Mouse (Mus musculus) MEL (cell line): ENCODE measurements at regions not wholly inside any gene's neighbourhood (a gene's known extent, or its start where the extent isn't known, plus 50 kb on each side); places are given as distances from the start of the nearest gene placed in this dataset.
A peak's percentile ranks its signal among the peaks of the same experiment; 100 is the strongest.

Source experiments
- DNase-seq: peaks from one replicate; pipeline ENCODE4 v3.0.0; 2011; ENCODE audit warnings: low read depth, low spot score
- H3K27ac ChIP-seq: 2 replicates; pipeline ENCODE4 v1.5.1; 2012; ENCODE audit warnings: low read depth, mild to moderate bottlenecking, control low read depth, low read length, moderate library complexity; ENCODE audit not compliant: control insufficient read depth
- H3K27me3 ChIP-seq, 2 experiments: fragments of 150-350 bp in 1 of 2; sonication (generic) in 1 of 2; 2 replicates each; pipeline ENCODE4 v1.6.1; 2012; ENCODE audit warnings: low read length in 2 of 2, mild to moderate bottlenecking in 2 of 2, improper control_type of control experiment in 1 of 2, moderate library complexity in 1 of 2; ENCODE audit not compliant: insufficient read depth in 2 of 2, control insufficient read depth in 1 of 2
- H3K36me3 ChIP-seq, 2 experiments: 2 replicates each; pipeline ENCODE4 v1.6.1; 2012 to 2014; ENCODE audit warnings: low read length in 2 of 2, improper control_type of control experiment in 1 of 2, inconsistent platforms in 1 of 2, mild to moderate bottlenecking in 1 of 2; ENCODE audit not compliant: insufficient read depth in 2 of 2, control insufficient read depth in 1 of 2
- H3K4me1 ChIP-seq, 2 experiments: fragments of 150-350 bp in 1 of 2; sonication (generic) in 1 of 2; 2 replicates each; pipeline ENCODE4 v1.6.1; 2012; ENCODE audit warnings: low read length in 2 of 2, improper control_type of control experiment in 1 of 2, mild to moderate bottlenecking in 1 of 2; ENCODE audit not compliant: insufficient read depth in 2 of 2, control insufficient read depth in 1 of 2
- H3K4me3 ChIP-seq, 2 experiments: fragments of 150-350 bp in 1 of 2; sonication (generic) in 1 of 2; 2 replicates each; pipeline ENCODE4 v1.5.1; 2012; ENCODE audit warnings: low read depth in 2 of 2, low read length in 2 of 2, mild to moderate bottlenecking in 2 of 2, moderate library complexity in 2 of 2, control low read depth in 1 of 2, improper control_type of control experiment in 1 of 2; ENCODE audit not compliant: control insufficient read depth in 1 of 2, insufficient read depth in 1 of 2
- H3K79me2 ChIP-seq: 2 replicates; pipeline ENCODE4 v1.6.1; 2012; ENCODE audit warnings: mild to moderate bottlenecking, low read length, moderate library complexity; ENCODE audit not compliant: control insufficient read depth, poor library complexity, insufficient read depth
- H3K9ac ChIP-seq: 2 replicates; pipeline ENCODE4 v1.6.1; 2012; ENCODE audit warnings: low read depth, mild to moderate bottlenecking, control low read depth, low read length, moderate library complexity; ENCODE audit not compliant: control insufficient read depth, poor library complexity, severe bottlenecking
- H3K9me3 ChIP-seq: fragments of 150-350 bp; sonication (generic); replicated peaks from 2 replicates; pipeline ENCODE4 v1.6.1; 2012; ENCODE audit warnings: mild to moderate bottlenecking, low read length, improper control_type of control experiment, moderate library complexity; ENCODE audit not compliant: insufficient read depth
- CTCF ChIP-seq, 3 experiments: IDR thresholded peaks in 2 of 3; conservative IDR thresholded peaks in 1 of 3; 2 replicates each; pipeline ENCODE4 v1.5.1; 2011 to 2012; ENCODE audit warnings: low read length in 3 of 3, low read depth in 2 of 3, mild to moderate bottlenecking in 2 of 3, improper control_type of control experiment in 1 of 3, inconsistent platforms in 1 of 3, mixed read lengths in 1 of 3, moderate library complexity in 1 of 3; ENCODE audit not compliant: control insufficient read depth in 1 of 3, insufficient read depth in 1 of 3, poor library complexity in 1 of 3, severe bottlenecking in 1 of 3
- ELF1 ChIP-seq: IDR thresholded peaks from 2 replicates; pipeline ENCODE4 v1.6.1; 2014; ENCODE audit warnings: low read depth, mild to moderate bottlenecking, inconsistent platforms, low read length, improper control_type of control experiment, moderate library complexity
- EP300 ChIP-seq, 2 experiments: IDR thresholded peaks; 2 replicates each; pipeline ENCODE4 v1.6.1; 2011; ENCODE audit warnings: improper control_type of control experiment in 2 of 2, low read length in 2 of 2, low read depth in 1 of 2, mild to moderate bottlenecking in 1 of 2
- ETS1 ChIP-seq: IDR thresholded peaks from 2 replicates; pipeline ENCODE4 v1.6.1; 2012; ENCODE audit warnings: low read depth, mild to moderate bottlenecking, inconsistent platforms, low read length, improper control_type of control experiment, moderate library complexity
- GATA1 ChIP-seq: IDR thresholded peaks from 2 replicates; pipeline ENCODE4 v1.6.1; 2011; ENCODE audit warnings: low read depth, low read length, improper control_type of control experiment
- HCFC1 ChIP-seq: IDR thresholded peaks from 2 replicates; pipeline ENCODE4 v1.6.1; 2012; ENCODE audit warnings: low read depth, mild to moderate bottlenecking, inconsistent platforms, low read length, improper control_type of control experiment, moderate library complexity
- JUND ChIP-seq: IDR thresholded peaks from 2 replicates; pipeline ENCODE4 v1.6.1; 2011; ENCODE audit warnings: low read depth, mild to moderate bottlenecking, improper control_type of control experiment, low read length
- MAFK ChIP-seq: IDR thresholded peaks from 2 replicates; pipeline ENCODE4 v1.6.1; 2011; ENCODE audit warnings: low read depth, mild to moderate bottlenecking, low read length, improper control_type of control experiment, borderline replicate concordance
- MAX ChIP-seq: IDR thresholded peaks from 2 replicates; pipeline ENCODE4 v1.6.1; 2011; ENCODE audit warnings: low read length, improper control_type of control experiment
- MXI1 ChIP-seq: IDR thresholded peaks from 2 replicates; pipeline ENCODE4 v1.6.1; 2011; ENCODE audit warnings: mild to moderate bottlenecking, low read depth, low read length, improper control_type of control experiment
- MYB ChIP-seq: IDR thresholded peaks from 2 replicates; pipeline ENCODE4 v1.6.1; 2011; ENCODE audit warnings: mild to moderate bottlenecking, low read depth, low read length, improper control_type of control experiment
- MYC ChIP-seq: IDR thresholded peaks from 2 replicates; pipeline ENCODE4 v1.6.1; 2011; ENCODE audit warnings: low read depth, mild to moderate bottlenecking, low read length, improper control_type of control experiment, moderate library complexity
- NELFE ChIP-seq: IDR thresholded peaks from 2 replicates; pipeline ENCODE4 v1.6.1; 2011; ENCODE audit warnings: low read depth, low read length, improper control_type of control experiment
- NRF1 ChIP-seq: IDR thresholded peaks from 2 replicates; pipeline ENCODE4 v1.6.1; 2014; ENCODE audit warnings: low read depth, mild to moderate bottlenecking, inconsistent platforms, low read length, improper control_type of control experiment, moderate library complexity; ENCODE audit not compliant: poor library complexity, insufficient read depth, severe bottlenecking
- POLR2AphosphoS5 ChIP-seq: IDR thresholded peaks from 2 replicates; pipeline ENCODE4 v1.6.1; 2012; ENCODE audit warnings: low read depth, borderline replicate concordance, mild to moderate bottlenecking, inconsistent platforms, low read length, moderate library complexity, mixed read lengths
- RAD21 ChIP-seq: IDR thresholded peaks from 2 replicates; pipeline ENCODE4 v1.6.1; 2011; ENCODE audit warnings: mild to moderate bottlenecking, low read depth, low read length, improper control_type of control experiment
- RCOR1 ChIP-seq: IDR thresholded peaks from 2 replicates; pipeline ENCODE4 v1.6.1; 2012; ENCODE audit warnings: low read depth, mild to moderate bottlenecking, inconsistent platforms, low read length, improper control_type of control experiment
- SIN3A ChIP-seq: IDR thresholded peaks from 2 replicates; pipeline ENCODE4 v1.6.1; 2012; ENCODE audit warnings: low read length, improper control_type of control experiment, inconsistent platforms
- SMC3 ChIP-seq: IDR thresholded peaks from 2 replicates; pipeline ENCODE4 v1.6.1; 2011; ENCODE audit warnings: low read depth, low read length, improper control_type of control experiment
- TBP ChIP-seq: IDR thresholded peaks from 2 replicates; pipeline ENCODE4 v1.8.0; 2011; ENCODE audit warnings: low read depth, low read length, improper control_type of control experiment
- UBTF ChIP-seq: IDR thresholded peaks from 2 replicates; pipeline ENCODE4 v1.6.1; 2012; ENCODE audit warnings: low read depth, mild to moderate bottlenecking, inconsistent platforms, low read length, improper control_type of control experiment, moderate library complexity, borderline replicate concordance; ENCODE audit not compliant: insufficient read depth
- USF1 ChIP-seq: IDR thresholded peaks from 2 replicates; pipeline ENCODE4 v1.6.1; 2014; ENCODE audit warnings: low read depth, mild to moderate bottlenecking, inconsistent platforms, low read length, improper control_type of control experiment, moderate library complexity
- ZC3H11A ChIP-seq: IDR thresholded peaks from 2 replicates; pipeline ENCODE4 v1.6.1; 2012; ENCODE audit warnings: low read depth, mild to moderate bottlenecking, inconsistent platforms, low read length, improper control_type of control experiment

DNA sequence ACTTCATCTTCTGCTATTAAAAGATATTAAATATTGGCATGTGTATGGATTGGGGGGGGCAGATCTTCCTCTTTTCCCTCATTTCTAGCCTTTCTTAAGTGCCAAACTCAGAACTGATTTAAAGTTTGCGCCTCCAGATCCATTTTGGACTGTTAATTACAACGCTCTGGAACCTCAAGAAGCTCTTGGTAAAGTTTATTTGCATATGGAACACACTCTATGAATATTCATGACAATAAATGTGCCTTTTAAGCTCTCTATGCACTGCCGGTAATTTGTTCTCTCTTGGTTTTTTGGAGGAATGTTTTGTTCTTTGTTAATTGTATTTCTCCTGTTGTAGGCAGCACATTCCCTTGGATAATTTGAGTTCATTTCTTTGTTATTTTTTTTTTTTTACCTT, 738.3 kb downstream of the Dach1 start:
- Histone ChIP-seq H3K9ac (no peak overlapping the region), H3K9me3 (no peaks in the 10 kb centered on the region), H3K4me3 (no peak overlapping the region), H3K27me3 (no peaks in the 10 kb centered on the region), H3K79me2 (no peaks in the 10 kb centered on the region), H3K36me3 (no peaks in the 10 kb centered on the region), H3K4me1 (no peaks in the 10 kb centered on the region), H3K27ac (no peak overlapping the region)
- no peak for TF ChIP-seq SIN3A
- no peak for TF ChIP-seq JUND
- TF ChIP-seq MXI1, result no peak
- TF ChIP-seq RCOR1, result no peak
- no peak for DNase-seq

DNA sequence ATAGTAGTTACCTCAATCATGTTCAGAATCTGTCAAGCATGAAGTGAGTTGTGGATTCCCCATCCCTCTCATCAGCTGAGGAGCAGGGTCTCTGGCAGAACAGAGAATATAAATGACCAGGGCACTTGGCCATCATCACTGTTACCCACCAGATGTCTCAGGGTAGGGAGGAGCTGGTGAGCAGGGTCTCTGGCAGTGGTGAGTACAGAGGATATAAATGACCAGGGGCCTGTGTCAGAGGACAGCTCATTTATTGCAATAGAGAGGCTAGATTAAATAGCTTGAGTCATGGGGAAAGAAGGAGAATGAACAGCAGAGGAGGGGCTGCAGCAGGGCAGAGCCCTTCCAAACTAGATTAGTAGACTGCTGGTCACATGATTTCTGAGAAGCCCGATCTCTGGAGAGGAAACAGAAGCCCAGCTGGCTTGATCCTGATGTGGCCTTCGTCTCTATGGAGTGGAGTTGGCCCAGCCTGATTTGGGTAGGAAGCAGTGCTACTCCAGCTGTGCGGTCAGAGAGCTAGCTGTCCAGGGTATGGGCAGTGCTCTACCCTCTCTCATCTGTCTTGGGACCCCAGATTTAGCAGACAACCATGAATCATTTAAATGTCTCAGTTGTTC, 766.3 kb downstream of the Dach1 start:
- TF ChIP-seq MYB (no peak), EP300 (IDR thresholded peaks at IDR 0.05; ENCODE audit: low read depth in 1 of 2, low read length in 2 of 2) (no peak), USF1 (peak; percentile 34; the same call in 1 of the 2 replicates), NELFE (no peak), HCFC1 (no peak)
- Histone ChIP-seq H3K27ac (no peak overlapping the region), H3K79me2 (no peaks in the 10 kb centered on the region), H3K4me3 (no peak overlapping the region), H3K9me3 (no peaks in the 10 kb centered on the region), H3K9ac (no peak overlapping the region), H3K36me3 (no peaks in the 10 kb centered on the region), H3K27me3 (no peaks in the 10 kb centered on the region), H3K4me1 (no peaks in the 10 kb centered on the region)
- no peak for DNase-seq

DNA sequence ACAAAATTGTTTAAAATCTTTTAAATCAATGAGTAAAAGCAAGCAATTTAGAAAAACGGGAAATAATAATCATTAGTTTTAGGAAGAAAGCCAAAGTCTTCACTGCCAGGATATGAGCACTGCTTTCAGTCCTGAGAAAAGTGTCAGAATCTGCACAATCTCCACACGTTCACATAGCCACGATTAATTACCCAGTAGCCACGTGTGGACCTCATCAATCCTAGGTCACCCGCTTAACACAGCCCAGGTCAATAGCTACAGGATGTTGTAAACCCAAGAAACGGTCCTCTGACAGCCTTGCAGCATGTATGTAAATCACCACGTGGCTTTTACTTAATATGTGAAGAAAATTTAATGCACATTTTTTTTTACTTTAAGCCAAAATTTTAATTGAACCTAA, 773.2 kb downstream of the Dach1 start:
- H3K27me3 ChIP-seq, result no peaks in the 10 kb centered on the region
- no peaks in the 10 kb centered on the region for H3K9me3 ChIP-seq
- no peaks in the 10 kb centered on the region for H3K79me2 ChIP-seq
- H3K36me3 ChIP-seq, result peaks cover 0 to 2% of the 10 kb centered on the region in 2 experiments; a peak in 1 of 4 replicates
- H3K9ac ChIP-seq, result no peak overlapping the region
- H3K4me3 ChIP-seq, result no peak overlapping the region
- TF ChIP-seq SMC3 (no peak), MAX (no peak), UBTF (no peak), USF1 (no peak), TBP (no peak), EP300 (IDR thresholded peaks at IDR 0.05; ENCODE audit: low read depth in 1 of 2, low read length in 2 of 2) (no peak), NRF1 (no peak), NELFE (no peak), POLR2AphosphoS5 (no peak), ETS1 (no peak), CTCF (IDR thresholded peaks at IDR 0.05 in 2 of 3, conservative IDR thresholded peaks at IDR 0.05 in 1 of 3; ENCODE audit: control insufficient read depth in 1 of 3, insufficient read depth in 1 of 3, low read depth in 2 of 3, low read length in 3 of 3, poor library complexity in 1 of 3, severe bottlenecking in 1 of 3) (no peak), MYC (no peak), SIN3A (no peak), ELF1 (no peak), GATA1 (no peak), MAFK (no peak), RAD21 (no peak), ZC3H11A (no peak)
- no peak overlapping the region for H3K27ac ChIP-seq
- DNase-seq, result no peak
- no peaks in the 10 kb centered on the region for H3K4me1 ChIP-seq
